ENCODE assay signal across 7 mouse cellular contexts in the genomic region with DNA sequence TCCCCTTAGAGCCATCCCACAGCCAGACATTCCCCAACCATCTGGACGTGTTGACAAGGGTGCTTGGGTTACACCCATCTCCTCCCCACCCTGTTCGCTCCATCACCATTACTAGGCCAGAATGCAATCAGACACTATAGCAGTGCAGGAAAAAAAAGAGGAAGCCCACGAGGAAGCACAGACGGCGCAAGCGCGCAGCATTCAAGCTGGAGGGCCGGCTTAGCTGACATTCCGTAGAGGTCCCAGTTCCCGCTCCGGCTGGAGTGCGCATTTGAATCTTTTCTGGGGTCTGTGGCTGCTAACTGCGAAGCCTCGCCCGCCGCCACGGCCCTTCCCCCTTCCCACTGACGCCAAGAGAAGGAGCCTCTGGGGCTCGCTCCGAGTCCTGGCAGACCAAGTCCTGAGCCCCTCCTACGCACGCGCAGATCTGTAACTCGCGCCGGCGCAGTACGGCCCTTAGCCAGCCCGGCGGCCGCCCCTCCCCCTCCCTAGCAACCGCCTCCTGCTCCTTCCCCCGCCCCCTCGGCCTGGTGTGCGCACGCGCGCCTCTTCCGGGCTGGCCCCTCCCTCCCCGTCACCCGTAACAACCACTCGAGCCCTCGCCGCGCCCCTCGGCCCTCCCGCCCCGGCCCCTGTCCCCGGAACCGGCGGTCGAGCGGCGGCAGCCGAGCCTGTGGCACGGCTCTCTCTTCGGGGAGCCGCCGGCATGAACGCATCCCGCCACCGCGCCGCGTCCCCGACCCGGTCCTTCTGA. TPM values are rescaled to one million over a fixed set of nuclear protein-coding genes. Genes with fewer than 3 reads are reported as not detected.
DNase-seq lines count a peak whose midpoint lies in the region; ATAC-seq lines count a peak whose summit lies in the region.

A gene (plus strand): TSS at position 577 of the 754 bp plus-strand sequence.

- peak within 1 kb of the TSS; percentile 87 for H3K9ac ChIP-seq in intestine, embryonic 16.5 days (ENCODE audit: low read depth, low read length)
- peak within 1 kb of the TSS; percentile 84 for H3K9ac ChIP-seq in midbrain, embryonic 11.5 days (ENCODE audit: low read length)

- H3K4me2 ChIP-seq in intestine, embryonic 16.5 days (ENCODE audit: low read depth, low read length) = peak within 1 kb of the TSS; percentile 93
- H3K4me2 ChIP-seq in midbrain, embryonic 11.5 days = peak within 1 kb of the TSS; percentile 81

- peak within 1 kb of the TSS; percentile 84 for H3K4me3 ChIP-seq in intestine, embryonic 16.5 days (ENCODE audit: low read length)
- H3K4me3 ChIP-seq in midbrain, embryonic 11.5 days (ENCODE audit: low read depth, low read length) = peak within 1 kb of the TSS; percentile 83

- intact Hi-C loops in left cerebral cortex, postnatal 36 days (cut with DNase I) = loop anchor here (2.0 kb wide), 1 partner anchor 34 kb away; no protein-coding TSS in a partner anchor

- ATAC-seq in intestine, embryonic 16.5 days = peak; percentile 96
- ATAC-seq in midbrain, embryonic 11.5 days (ENCODE audit: low FRiP score) = peak; percentile 96

- H3K4me1 ChIP-seq in intestine, embryonic 16.5 days (ENCODE audit: control insufficient read depth, insufficient read depth, low read length) = peaks cover 34% of the 10 kb centered on the region
- H3K4me1 ChIP-seq in midbrain, embryonic 11.5 days (ENCODE audit: control insufficient read depth, insufficient read depth, low read length) = peaks cover 29% of the 10 kb centered on the region

- peak within 1 kb of the TSS; percentile 97 for H3K27ac ChIP-seq in intestine, embryonic 16.5 days (ENCODE audit: low read length)
- H3K27ac ChIP-seq in midbrain, embryonic 11.5 days (ENCODE audit: low read depth, low read length) = peak within 1 kb of the TSS; percentile 97

- 1% methylated on average over 59 of the region's 67 CpGs for WGBS in intestine, embryonic 16.5 days
- under 1% methylated on average over 61 of the region's 67 CpGs for WGBS in midbrain, embryonic 11.5 days

- H3K27me3 ChIP-seq in intestine, embryonic 16.5 days (replicated peaks; ENCODE audit: control insufficient read depth, insufficient read depth, low read length) = peaks cover 3% of the 10 kb centered on the region; the same call in 1 of the 2 replicates
- no peaks in the 10 kb centered on the region for H3K27me3 ChIP-seq in midbrain, embryonic 11.5 days (ENCODE audit: control insufficient read depth, insufficient read depth, low read length)

- peak; percentile 100 for DNase-seq in adrenal gland, adult 2 months
- DNase-seq in embryo, embryonic 11.5 days (ENCODE audit: low read depth, low spot score) = peak; percentile 97
- DNase-seq in gastrocnemius, postnatal 4 days (ENCODE audit: low spot score in 2 of 2) = peak; percentile 100
- DNase-seq in left cerebral cortex, postnatal 36 days (ENCODE audit: low spot score in 2 of 2) = peak; percentile 99 to 100
- peak; percentile 100 for DNase-seq in midbrain, embryonic 11.5 days (ENCODE audit: low spot score, missing footprints)
- DNase-seq in skeletal muscle tissue, adult 2 months (ENCODE audit: low read depth, low spot score) = peak; percentile 99

- H3K9me3 ChIP-seq in intestine, embryonic 16.5 days (ENCODE audit: control insufficient read depth, low read length) = no peaks in the 10 kb centered on the region
- H3K9me3 ChIP-seq in midbrain, embryonic 11.5 days (ENCODE audit: control insufficient read depth, low read length) = no peaks in the 10 kb centered on the region

- H3K36me3 ChIP-seq in intestine, embryonic 16.5 days (ENCODE audit: control insufficient read depth, insufficient read depth, low read length) = no peaks in the 10 kb centered on the region
- H3K36me3 ChIP-seq in midbrain, embryonic 11.5 days (ENCODE audit: control insufficient read depth, insufficient read depth, low read length) = no peaks in the 10 kb centered on the region

RNA-seq across cellular contexts. Expression of the gene that starts here (rescaled TPM):
- 100 to 1,000 TPM; 117 to 175 TPM for total RNA-seq in adrenal gland, adult 2 months (2021)
- polyA plus RNA-seq in adrenal gland, adult 2 months (2012; rRNA removed) = 140 and 161 TPM in 2 replicates
- 100 to 1,000 TPM; 134 to 144 TPM for total RNA-seq in gastrocnemius, postnatal 4 days (2021)
- polyA plus RNA-seq in intestine, embryonic 16.5 days (2015; fragmentation: Nextera tagmentation; extraction: Ambion mirVana) = 28.5 and 29.5 TPM in 2 replicates
- total RNA-seq in left cerebral cortex, postnatal 36 days (2021) = 100 to 1,000 TPM; 210 to 217 TPM
- 32.4 and 36.7 TPM in 2 replicates for polyA plus RNA-seq in midbrain, embryonic 11.5 days (2014; fragmentation: Nextera tagmentation; extraction: Ambion mirVana)

Comparison
In these comparisons a context has a peak if more than half of its experiments do, and no peak if none do; other contexts are left out.
1. Peak in every context shown above with its lines: DNase-seq, ATAC-seq, H3K4me3 ChIP-seq and H3K27ac ChIP-seq.